In the genomic region with DNA sequence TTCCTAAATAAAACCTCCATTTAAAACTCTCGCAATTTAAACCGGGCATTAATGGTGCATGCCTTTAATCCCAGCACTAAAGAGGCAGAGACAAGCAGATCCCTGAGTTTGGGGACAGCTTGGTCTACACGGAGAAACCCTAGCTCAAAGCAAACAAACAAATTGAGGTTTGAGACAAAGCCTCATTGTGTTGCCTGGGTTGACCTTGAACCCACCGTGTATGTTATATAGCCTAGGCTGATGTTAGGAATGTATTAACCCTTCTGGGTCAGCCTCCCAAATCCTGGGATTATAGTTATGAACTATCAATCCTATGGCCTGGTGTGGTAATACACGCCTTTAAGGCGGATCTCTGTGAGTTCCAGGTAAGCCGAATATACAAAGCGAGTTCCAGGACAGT, we compare ENCODE assay signal across 8 mouse cellular contexts. TPM values are rescaled to one million over a fixed set of nuclear protein-coding genes. Genes with fewer than 3 reads are reported as not detected.
DNase-seq lines count a peak whose midpoint lies in the region; ATAC-seq and TF ChIP-seq lines count a peak whose summit lies in the region.

No protein-coding gene starts in this region.

- H3K9ac ChIP-seq in embryonic facial prominence, embryonic 13.5 days: peak overlapping the region; percentile 99
- peak overlapping the region; percentile 60 for H3K9ac ChIP-seq in neural tube, embryonic 15.5 days (replicated peaks)

- H3K4me3 ChIP-seq in left cerebral cortex, adult 2 months: peak overlapping the region; percentile 72
- H3K4me3 ChIP-seq in embryonic facial prominence, embryonic 13.5 days: peak overlapping the region; percentile 99
- peak overlapping the region; percentile 97 for H3K4me3 ChIP-seq in limb, embryonic 10.5 days
- peak overlapping the region; percentile 88 for H3K4me3 ChIP-seq in neural tube, embryonic 15.5 days (replicated peaks)

- WGBS in embryonic facial prominence, embryonic 13.5 days: 36% methylated on average over 8 of the region's 8 CpGs
- 48% methylated on average over 8 of the region's 8 CpGs for WGBS in limb, embryonic 10.5 days
- WGBS in neural tube, embryonic 15.5 days: 45% methylated on average over 8 of the region's 8 CpGs

- intact Hi-C loops in left cerebral cortex, adult 2 months (cut with DNase I): no loop called here
- intact Hi-C loops in left cerebral cortex, postnatal 14 days (cut with DNase I): no loop called here

- no peaks in the 10 kb centered on the region for H3K36me3 ChIP-seq in embryonic facial prominence, embryonic 13.5 days
- peaks cover 17% of the 10 kb centered on the region for H3K36me3 ChIP-seq in limb, embryonic 10.5 days
- H3K36me3 ChIP-seq in neural tube, embryonic 15.5 days: no peaks in the 10 kb centered on the region

- H3K4me1 ChIP-seq in embryonic facial prominence, embryonic 13.5 days: peaks cover 13% of the 10 kb centered on the region
- H3K4me1 ChIP-seq in limb, embryonic 10.5 days: peaks cover 17% of the 10 kb centered on the region
- peaks cover 22% of the 10 kb centered on the region for H3K4me1 ChIP-seq in neural tube, embryonic 15.5 days

- peak overlapping the region; percentile 66 for H3K4me2 ChIP-seq in embryonic facial prominence, embryonic 13.5 days
- H3K4me2 ChIP-seq in neural tube, embryonic 15.5 days: peak overlapping the region; percentile 64

- no peaks in the 10 kb centered on the region for H3K9me3 ChIP-seq in embryonic facial prominence, embryonic 13.5 days
- no peaks in the 10 kb centered on the region for H3K9me3 ChIP-seq in limb, embryonic 10.5 days (replicated peaks)
- H3K9me3 ChIP-seq in neural tube, embryonic 15.5 days (replicated peaks): no peaks in the 10 kb centered on the region

- no peak for DNase-seq in left cerebral cortex, adult 2 months (ENCODE audit: extremely low spot score in 1 of 2, low spot score in 2 of 2)
- no peak for DNase-seq in left cerebral cortex, adult 9 months (ENCODE audit: low spot score in 2 of 2)
- DNase-seq in limb, embryonic 10.5 days (ENCODE audit: low spot score): no peak
- DNase-seq in thymus, adult 18-20 months: no peak
- no peak for DNase-seq in cerebellum, adult 11-12 months
- DNase-seq in left cerebral cortex, postnatal 14 days (ENCODE audit: low spot score in 2 of 2): no peak

- peak overlapping the region; percentile 65; the same call in 1 of the 2 replicates for H3K27ac ChIP-seq in left cerebral cortex, adult 2 months
- peak overlapping the region; percentile 98 for H3K27ac ChIP-seq in embryonic facial prominence, embryonic 13.5 days
- peak overlapping the region; percentile 98 for H3K27ac ChIP-seq in limb, embryonic 10.5 days
- H3K27ac ChIP-seq in neural tube, embryonic 15.5 days (replicated peaks): peak overlapping the region; percentile 99

- no peaks in the 10 kb centered on the region for H3K27me3 ChIP-seq in embryonic facial prominence, embryonic 13.5 days
- H3K27me3 ChIP-seq in limb, embryonic 10.5 days (ENCODE audit: low read depth, poor library complexity, severe bottlenecking): no peaks in the 10 kb centered on the region
- H3K27me3 ChIP-seq in neural tube, embryonic 15.5 days (replicated peaks): no peaks in the 10 kb centered on the region

- TF ChIP-seq CTCF in left cerebral cortex, adult 2 months (IDR thresholded peaks at IDR 0.05): no peak

- no peak for ATAC-seq in embryonic facial prominence, embryonic 13.5 days (ENCODE audit: insufficient number of reproducible peaks, insufficient read depth, low FRiP score, low TSS enrichment, low read depth)
- peak; percentile 4 for ATAC-seq in neural tube, embryonic 15.5 days (ENCODE audit: low FRiP score)

RNA-seq across cellular contexts. Expression of gene Tra2b, which starts 0.6 kb away (rescaled TPM):
- 10 to 100 TPM; 71.8 to 78.4 TPM for total RNA-seq in left cerebral cortex, adult 2 months (2021)
- 411 and 430 TPM in 2 replicates for polyA plus RNA-seq in embryonic facial prominence, embryonic 13.5 days (2015; fragmentation: Nextera tagmentation; extraction: Ambion mirVana)
- polyA plus RNA-seq in limb, embryonic 10.5 days (2016; fragmentation: Nextera tagmentation; extraction: Ambion mirVana): 510 and 520 TPM in 2 replicates
- polyA plus RNA-seq in neural tube, embryonic 15.5 days (2015; fragmentation: Nextera tagmentation; extraction: Ambion mirVana): 220 and 265 TPM in 2 replicates
- 10 to 100 TPM; 70.6 to 79.9 TPM for total RNA-seq in left cerebral cortex, postnatal 14 days (2021)
